Mouse (Mus musculus): Measurements from ENCODE around the gene Yif1b. TPM values are rescaled to one million over a fixed set of nuclear protein-coding genes. Genes with fewer than 3 reads are reported as not detected.

Yif1b gene
- total and polyA plus RNA-seq, 2 experiments from 2014 or later = 130 to 131 TPM

DNA sequence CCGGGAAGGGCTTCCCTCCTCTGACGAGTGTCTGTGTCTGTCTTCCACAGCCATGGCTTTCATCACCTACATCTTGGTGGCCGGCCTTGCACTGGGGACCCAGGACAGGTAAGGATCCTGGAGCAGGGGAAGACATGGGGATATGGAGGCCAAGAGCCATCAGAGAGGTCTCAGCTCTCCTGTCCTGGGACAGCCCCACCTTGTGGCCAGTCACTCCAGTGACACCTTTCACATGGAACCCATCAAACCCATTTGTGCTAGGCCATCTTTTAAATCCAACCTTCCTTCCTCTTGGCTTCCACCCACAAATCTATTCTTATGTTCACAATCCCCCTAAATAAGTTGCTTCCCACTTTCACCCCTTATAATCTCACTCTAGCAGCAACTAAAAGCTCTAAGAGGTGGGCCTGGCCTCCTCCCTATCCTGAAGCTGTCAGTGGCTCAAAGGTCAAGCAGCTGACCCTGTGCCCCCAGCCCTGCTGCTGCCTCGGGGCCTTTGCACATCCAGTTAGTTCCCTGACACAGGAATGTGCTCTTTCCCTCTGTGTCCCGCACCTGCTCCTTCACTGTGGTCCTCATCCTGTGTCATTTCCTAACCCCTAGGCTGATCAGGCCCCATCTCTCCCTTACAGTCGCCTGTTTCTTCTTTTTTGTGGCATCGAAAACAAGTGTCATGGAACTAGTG lies 6.7 kb downstream of the Yif1b start:
- no peak overlapping the region for H3K4me2 ChIP-seq (ENCODE audit: low read depth, low read length)
- peak; percentile 66 for TF ChIP-seq CTCF (IDR thresholded peaks at IDR 0.05; ENCODE audit: low read depth)
- no peaks in the 10 kb centered on the region for H3K9me3 ChIP-seq (ENCODE audit: low read length)
- DNase-seq (ENCODE audit: low spot score) (no peak), ATAC-seq (no peak)
- no peak overlapping the region for H3K4me3 ChIP-seq (ENCODE audit: low read length)
- H3K27ac ChIP-seq = no peak overlapping the region
- no peak overlapping the region for H3K9ac ChIP-seq (replicated peaks; ENCODE audit: low read length)
- no peaks in the 10 kb centered on the region for H3K4me1 ChIP-seq (ENCODE audit: insufficient read depth, low read length)
- WGBS = 83% methylated on average over 7 of the region's 7 CpGs
- peaks cover 3% of the 10 kb centered on the region; the same call in 1 of the 2 replicates for H3K36me3 ChIP-seq (ENCODE audit: insufficient read depth, low read length)
- no peaks in the 10 kb centered on the region for H3K27me3 ChIP-seq (ENCODE audit: insufficient read depth, low read length)

DNA sequence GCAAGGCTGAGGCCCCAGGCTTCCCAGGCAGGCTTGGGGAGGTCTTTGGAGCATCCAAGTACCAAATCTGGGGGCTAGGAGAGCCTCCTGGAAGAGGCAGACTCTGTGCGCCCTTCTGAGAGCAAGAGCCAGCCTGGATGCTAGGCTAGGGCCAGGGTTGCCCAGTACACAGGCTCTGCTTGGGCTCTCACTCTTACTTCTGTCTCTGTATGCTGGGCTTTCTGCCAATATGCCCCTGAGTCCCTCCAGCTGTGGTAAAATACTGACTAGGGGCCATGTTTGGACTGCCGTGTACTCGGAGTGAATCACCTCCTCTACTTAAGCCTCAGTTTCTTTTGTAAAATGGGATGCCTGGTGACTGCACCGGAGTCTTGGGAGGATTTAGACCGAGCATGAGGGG lies 7.9 kb downstream of the Yif1b start:
- Histone ChIP-seq H3K27ac (no peak overlapping the region), H3K4me3 (ENCODE audit: low read length) (no peak overlapping the region), H3K9ac (replicated peaks; ENCODE audit: low read length) (no peak overlapping the region), H3K27me3 (ENCODE audit: insufficient read depth, low read length) (no peaks in the 10 kb centered on the region), H3K9me3 (ENCODE audit: low read length) (no peaks in the 10 kb centered on the region), H3K36me3 (ENCODE audit: insufficient read depth, low read length) (peaks cover 3% of the 10 kb centered on the region; the same call in 1 of the 2 replicates), H3K4me1 (ENCODE audit: insufficient read depth, low read length) (no peaks in the 10 kb centered on the region), H3K4me2 (ENCODE audit: low read depth, low read length) (no peak overlapping the region)
- TF ChIP-seq CTCF (IDR thresholded peaks at IDR 0.05; ENCODE audit: low read depth) = no peak
- DNase-seq (ENCODE audit: low spot score) (no peak), ATAC-seq (no peak)
- 81% methylated on average over 5 of the region's 5 CpGs for WGBS

DNA sequence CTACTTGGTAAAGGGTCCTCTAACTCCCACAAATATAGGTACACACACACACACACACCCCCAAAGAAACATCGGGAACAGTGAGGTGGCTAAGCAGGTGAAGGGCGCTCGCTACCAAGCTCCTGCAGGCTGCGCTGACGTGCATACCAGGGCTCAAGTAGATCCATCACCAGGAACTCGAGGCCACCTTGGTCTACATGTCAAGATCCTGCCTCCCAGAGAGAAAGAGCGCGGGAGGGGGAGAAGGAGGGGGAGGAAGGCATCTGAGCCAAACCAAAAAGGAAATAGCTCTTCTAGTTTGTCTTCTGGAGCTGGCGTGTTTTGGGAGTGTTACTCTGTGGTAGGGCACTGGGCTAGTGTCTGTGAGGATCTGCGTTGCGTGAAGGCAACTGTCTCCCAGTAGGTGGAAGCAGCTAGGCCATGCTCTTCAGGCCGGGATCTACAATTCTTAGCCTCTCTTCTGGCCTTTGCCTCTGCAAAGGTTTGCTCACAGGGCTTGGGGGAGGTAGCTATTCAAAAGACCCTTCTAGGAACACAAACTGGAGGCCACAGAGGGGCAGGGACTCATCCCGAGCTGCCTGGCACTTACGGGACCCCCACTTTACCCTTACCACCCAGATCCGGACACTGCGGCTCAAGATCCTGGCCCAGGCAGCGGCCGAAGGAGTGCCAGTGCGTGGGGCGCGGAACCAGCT lies 8.6 kb downstream of the Yif1b start:
- Histone ChIP-seq H3K4me2 (ENCODE audit: low read depth, low read length) (no peak overlapping the region), H3K36me3 (ENCODE audit: insufficient read depth, low read length) (peaks cover 3% of the 10 kb centered on the region; the same call in 1 of the 2 replicates), H3K9me3 (ENCODE audit: low read length) (no peaks in the 10 kb centered on the region), H3K4me3 (ENCODE audit: low read length) (no peak overlapping the region), H3K27ac (no peak overlapping the region), H3K9ac (replicated peaks; ENCODE audit: low read length) (no peak overlapping the region), H3K27me3 (ENCODE audit: insufficient read depth, low read length) (no peaks in the 10 kb centered on the region), H3K4me1 (ENCODE audit: insufficient read depth, low read length) (no peaks in the 10 kb centered on the region)
- DNase-seq (ENCODE audit: low spot score) = no peak
- 91% methylated on average over 21 of the region's 21 CpGs for WGBS
- ATAC-seq = no peak
- TF ChIP-seq CTCF (IDR thresholded peaks at IDR 0.05; ENCODE audit: low read depth) = no peak

DNA sequence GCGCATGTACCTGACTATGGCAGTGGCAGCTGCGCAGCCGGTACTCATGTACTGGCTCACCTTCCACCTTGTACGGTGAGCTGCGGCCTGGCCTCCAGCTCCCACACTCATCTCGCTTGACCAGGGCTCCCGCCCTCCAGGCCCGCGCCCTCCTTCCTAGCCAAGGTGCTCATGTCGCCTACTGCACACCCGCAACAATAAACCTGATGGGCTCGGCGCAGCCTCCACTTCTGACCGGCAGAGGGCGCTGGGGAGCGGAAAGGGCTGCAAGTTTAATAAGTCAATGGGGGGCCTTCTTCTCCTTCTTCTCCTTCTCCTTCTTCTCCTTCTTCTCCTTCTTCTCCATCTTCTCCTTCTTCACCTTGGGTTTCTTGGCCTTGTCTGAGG lies 9.2 kb downstream of the Yif1b start:
- Histone ChIP-seq H3K9ac (replicated peaks; ENCODE audit: low read length) (no peak overlapping the region), H3K4me1 (ENCODE audit: insufficient read depth, low read length) (no peaks in the 10 kb centered on the region), H3K27me3 (ENCODE audit: insufficient read depth, low read length) (no peaks in the 10 kb centered on the region), H3K4me3 (ENCODE audit: low read length) (0 out of 2 replicates have a peak overlapping the region, but pooled peaks have one; percentile 6), H3K9me3 (ENCODE audit: low read length) (no peaks in the 10 kb centered on the region), H3K36me3 (ENCODE audit: insufficient read depth, low read length) (peaks cover 3% of the 10 kb centered on the region; the same call in 1 of the 2 replicates), H3K27ac (no peak overlapping the region), H3K4me2 (ENCODE audit: low read depth, low read length) (peak overlapping the region; percentile 45)
- ATAC-seq = peak; percentile 57
- DNase-seq (ENCODE audit: low spot score) = peak; percentile 71
- WGBS = 25% methylated on average over 16 of the region's 16 CpGs
- TF ChIP-seq CTCF (IDR thresholded peaks at IDR 0.05; ENCODE audit: low read depth) = peak; percentile 95

DNA sequence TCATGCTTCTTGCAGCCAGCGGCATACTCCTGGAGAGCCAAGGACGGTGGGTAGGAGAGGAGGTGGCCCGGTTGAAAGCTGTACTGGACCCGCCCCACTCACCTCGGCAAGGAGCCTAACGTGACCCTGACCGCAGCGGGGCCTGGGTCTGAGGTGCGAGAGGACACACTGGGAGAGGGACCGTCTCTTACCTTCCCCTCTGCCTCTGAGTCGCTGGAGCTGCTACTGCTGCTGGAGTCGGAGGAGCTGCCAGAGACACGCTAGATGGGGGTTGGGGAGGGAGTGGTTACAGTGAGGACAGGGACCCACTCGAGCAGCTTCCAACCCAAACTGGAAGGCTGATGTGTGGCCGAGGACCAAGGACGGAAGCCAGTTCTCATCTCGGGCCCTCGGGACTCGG lies 9.6 kb downstream of the Yif1b start:
- peaks cover 3% of the 10 kb centered on the region; the same call in 1 of the 2 replicates for H3K36me3 ChIP-seq (ENCODE audit: insufficient read depth, low read length)
- no peaks in the 10 kb centered on the region for H3K4me1 ChIP-seq (ENCODE audit: insufficient read depth, low read length)
- H3K9ac ChIP-seq (replicated peaks; ENCODE audit: low read length) = 0 out of 2 replicates have a peak overlapping the region, but pooled peaks have one; percentile 4
- H3K9me3 ChIP-seq (ENCODE audit: low read length) = no peaks in the 10 kb centered on the region
- H3K27ac ChIP-seq = no peak overlapping the region
- DNase-seq (ENCODE audit: low spot score) (no peak), ATAC-seq (peak; percentile 42; the same call in 1 of the 2 replicates)
- no peaks in the 10 kb centered on the region for H3K27me3 ChIP-seq (ENCODE audit: insufficient read depth, low read length)
- H3K4me2 ChIP-seq (ENCODE audit: low read depth, low read length) = peak overlapping the region; percentile 45
- peak overlapping the region; percentile 6; the same call in 1 of the 2 replicates for H3K4me3 ChIP-seq (ENCODE audit: low read length)
- TF ChIP-seq CTCF (IDR thresholded peaks at IDR 0.05; ENCODE audit: low read depth) = no peak
- WGBS = 30% methylated on average over 19 of the region's 19 CpGs

DNA sequence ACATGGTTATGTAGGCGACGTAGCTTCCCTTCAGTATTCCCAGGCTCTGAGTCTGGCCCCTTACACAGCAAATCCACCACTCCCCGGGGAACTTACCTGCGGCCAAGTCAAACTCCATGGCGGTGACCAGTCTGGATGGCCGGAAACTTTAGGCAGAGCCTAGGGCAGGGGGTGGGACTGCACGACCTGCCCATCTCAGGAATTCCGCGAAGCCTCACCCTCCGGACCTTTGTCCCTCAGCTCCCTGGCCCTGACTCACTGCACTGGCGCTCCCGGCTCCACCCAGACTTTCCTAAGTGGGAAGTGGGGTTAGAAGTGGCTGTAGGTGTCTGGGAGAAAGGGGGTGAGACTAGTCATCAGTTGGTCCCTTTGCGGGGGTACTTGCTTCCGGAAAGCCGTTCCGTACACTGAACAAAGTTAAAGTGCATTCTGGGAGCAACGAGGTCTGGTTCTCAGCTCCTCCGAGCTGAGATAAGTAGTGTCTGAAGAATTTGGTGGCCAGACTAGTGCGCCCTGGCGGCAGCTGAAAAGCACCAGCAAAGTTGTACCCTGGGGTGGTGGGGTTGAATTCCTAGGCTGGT lies 10.2 kb downstream of the Yif1b start, which contains the start of gene 2200002D01Rik:
Gene 2200002D01Rik (minus strand): TSS at position 206 of the 581 bp plus-strand sequence.
- 0 out of 2 replicates have a peak within 1 kb of the TSS, but pooled peaks have one; percentile 4 for H3K9ac ChIP-seq (replicated peaks; ENCODE audit: low read length)
- peak; percentile 31; the same call in 1 of the 2 replicates for ATAC-seq
- DNase-seq (ENCODE audit: low spot score) = no peak
- peak within 1 kb of the TSS; percentile 45 for H3K4me2 ChIP-seq (ENCODE audit: low read depth, low read length)
- H3K27me3 ChIP-seq (ENCODE audit: insufficient read depth, low read length) = no peaks in the 10 kb centered on the region
- H3K27ac ChIP-seq = no peak within 1 kb of the TSS
- no peaks in the 10 kb centered on the region for H3K4me1 ChIP-seq (ENCODE audit: insufficient read depth, low read length)
- H3K36me3 ChIP-seq (ENCODE audit: insufficient read depth, low read length) = peaks cover 3% of the 10 kb centered on the region; the same call in 1 of the 2 replicates
- WGBS = 28% methylated on average over 20 of the region's 20 CpGs
- H3K4me3 ChIP-seq (ENCODE audit: low read length) = peak within 1 kb of the TSS; percentile 6; the same call in 1 of the 2 replicates
- no peak for TF ChIP-seq CTCF (IDR thresholded peaks at IDR 0.05; ENCODE audit: low read depth)
- H3K9me3 ChIP-seq (ENCODE audit: low read length) = no peaks in the 10 kb centered on the region

All from hindbrain, postnatal 0 days (tissue).